Mouse (Mus musculus): ENCODE results near the gene Ube2e2.

DNA sequence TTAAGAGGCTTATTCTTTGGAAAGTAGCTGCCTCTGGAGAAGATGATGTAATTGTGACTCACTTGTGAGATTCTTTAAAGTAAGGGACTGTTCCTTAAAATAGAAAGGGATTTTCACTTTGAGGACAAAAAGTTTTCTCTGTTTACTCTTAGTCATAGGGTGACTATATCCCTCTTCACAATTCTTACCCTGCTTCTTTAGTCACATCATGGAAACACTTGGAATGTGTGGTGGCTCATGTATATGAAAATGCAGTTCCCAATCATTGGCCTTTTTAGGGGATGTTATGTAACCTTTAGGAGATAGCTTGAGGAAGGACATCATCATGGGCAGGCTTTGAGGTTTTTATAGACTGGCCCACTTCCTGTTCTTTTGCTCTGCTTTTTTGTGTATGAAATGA, 46.0 kb upstream of the Ube2e2 start:
- TF ChIP-seq RAD21 (IDR thresholded peaks at IDR 0.05; ENCODE audit: low read depth, low read length) = no peak
- TF ChIP-seq CTCF (IDR thresholded peaks at IDR 0.05 in 2 of 3, conservative IDR thresholded peaks at IDR 0.05 in 1 of 3; ENCODE audit: control insufficient read depth in 1 of 3, insufficient read depth in 1 of 3, low read depth in 2 of 3, low read length in 3 of 3, poor library complexity in 1 of 3, severe bottlenecking in 1 of 3) = no peak
- no peak for TF ChIP-seq UBTF (IDR thresholded peaks at IDR 0.05; ENCODE audit: borderline replicate concordance, insufficient read depth, low read depth, low read length)
- no peak for TF ChIP-seq HCFC1 (IDR thresholded peaks at IDR 0.05; ENCODE audit: low read depth, low read length)
- TF ChIP-seq NRF1 (IDR thresholded peaks at IDR 0.05; ENCODE audit: insufficient read depth, low read depth, low read length, poor library complexity, severe bottlenecking) = no peak
- no peak for TF ChIP-seq MXI1 (IDR thresholded peaks at IDR 0.05; ENCODE audit: low read depth, low read length)
- TF ChIP-seq TAL1 (IDR thresholded peaks at IDR 0.05; ENCODE audit: low read length) = no peak
- TF ChIP-seq TCF12 (IDR thresholded peaks at IDR 0.05; ENCODE audit: low read depth, low read length) = no peak
- no peak for TF ChIP-seq MAZ (IDR thresholded peaks at IDR 0.05; ENCODE audit: low read depth, low read length)
- TF ChIP-seq ZC3H11A (IDR thresholded peaks at IDR 0.05; ENCODE audit: low read depth, low read length) = no peak
- no peak for TF ChIP-seq POLR2A (IDR thresholded peaks at IDR 0.05; ENCODE audit: control insufficient read depth in 1 of 2, insufficient read depth in 1 of 2, low read depth in 1 of 2, low read length in 2 of 2, poor library complexity in 1 of 2)

Data from MEL (cell line).